Mouse (Mus musculus): ENCODE measurements around the gene Cog3. TPM values are rescaled to one million over a fixed set of nuclear protein-coding genes. Genes with fewer than 3 reads are reported as not detected.
"Not testable (repeated sequence)": the region's sequence is repeated elsewhere in the genome, so short reads cannot be mapped to it uniquely, and the experiment has no call there.

Cog3 gene
- 10 to 100 TPM; 22.7 to 26.4 TPM for total RNA-seq (2021)
- long read RNA-seq, experiment 1, full-length matches to known transcripts, result 13 of 17 reads
- long read RNA-seq, experiment 1, partial matches to known transcripts, result 3 of 17 reads
- long read RNA-seq, experiment 1, other reads (novel, unspliced or antisense), result 1 of 17 reads
- long read RNA-seq, experiment 2, full-length matches to known transcripts, result 29 of 39 reads
- long read RNA-seq, experiment 2, partial matches to known transcripts, result 7 of 39 reads
- long read RNA-seq, experiment 2, other reads (novel, unspliced or antisense), result 3 of 39 reads

DNA sequence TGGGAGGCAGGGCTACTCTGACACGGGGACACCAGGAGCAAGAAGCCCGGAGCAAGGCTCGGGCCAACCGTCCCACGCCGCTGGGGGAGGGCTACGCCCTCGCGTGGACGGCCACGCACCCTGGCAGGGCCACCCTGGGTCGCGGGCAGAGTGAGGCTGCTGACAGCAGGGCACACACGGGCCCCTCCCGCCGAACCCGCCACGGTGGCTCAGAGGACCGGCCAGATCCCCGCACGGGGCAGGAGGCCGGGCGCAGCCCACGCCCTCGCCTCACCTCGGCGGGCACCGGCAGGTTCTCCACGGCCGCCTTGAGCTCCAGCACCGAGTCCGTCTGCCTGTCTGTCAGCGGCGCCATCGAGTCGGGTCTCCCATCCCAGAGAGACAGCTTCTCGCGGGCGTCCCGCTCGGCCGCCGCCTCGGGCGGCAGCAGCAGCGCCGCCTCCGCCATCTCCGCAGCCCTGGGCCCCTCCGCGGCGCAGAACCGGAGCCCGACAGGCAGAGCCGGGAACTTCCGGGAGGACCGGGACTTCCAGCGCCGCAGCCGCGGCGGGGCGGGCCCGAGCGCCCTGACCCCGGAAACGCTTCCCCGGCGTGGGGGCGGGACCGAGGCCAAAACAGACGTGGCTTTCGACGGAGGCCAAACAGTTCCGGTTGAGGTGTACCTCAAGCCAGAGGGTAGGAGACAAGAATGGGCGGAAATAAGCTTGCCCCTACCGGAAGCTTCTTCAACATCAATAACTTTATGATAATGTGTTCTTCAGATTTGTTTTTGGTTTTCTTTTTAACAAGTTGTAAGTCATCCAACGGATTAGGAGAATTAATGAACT is at the start of gene Cog3:
Gene Cog3 (minus strand): TSS at position 527 of the 827 bp plus-strand sequence.
- DNase-seq (ENCODE audit: low spot score in 2 of 2), result peak; percentile 98

GRCm38 (mm10) chr14:75797769-75798386 is 43.6 kb upstream of the Cog3 start:
- no peak for DNase-seq (ENCODE audit: low spot score in 2 of 2)

GRCm38 (mm10) chr14:75795918-75796317 is 41.6 kb upstream of the Cog3 start:
- DNase-seq (ENCODE audit: low spot score in 2 of 2), result no peak

GRCm38 (mm10) chr14:75794726-75795125 is 40.4 kb upstream of the Cog3 start:
- no peak for DNase-seq (ENCODE audit: low spot score in 2 of 2)

DNA sequence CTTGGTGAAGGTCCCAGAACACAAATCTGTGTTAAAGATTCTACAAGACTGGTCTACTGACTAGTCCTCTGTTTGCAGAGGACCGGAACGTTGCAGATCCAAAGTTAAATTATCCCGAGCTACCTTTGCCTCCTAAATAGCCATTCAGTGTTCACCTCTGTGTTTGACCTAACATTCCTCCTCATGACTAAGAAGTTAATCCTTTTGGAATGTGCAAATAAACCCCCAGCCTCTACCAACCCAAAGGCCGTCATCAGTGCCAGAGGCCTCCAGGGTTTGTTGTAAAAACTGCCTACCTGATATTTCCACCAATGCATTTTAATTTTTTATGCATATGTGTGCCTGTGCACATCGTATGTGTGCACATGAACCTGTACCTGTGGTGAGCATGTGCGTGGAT is 40.0 kb upstream of the Cog3 start:
- DNase-seq (ENCODE audit: low spot score in 2 of 2), result no peak

GRCm38 (mm10) chr14:75793110-75793509 is 38.8 kb upstream of the Cog3 start:
- DNase-seq (ENCODE audit: low spot score in 2 of 2), result no peak

DNA sequence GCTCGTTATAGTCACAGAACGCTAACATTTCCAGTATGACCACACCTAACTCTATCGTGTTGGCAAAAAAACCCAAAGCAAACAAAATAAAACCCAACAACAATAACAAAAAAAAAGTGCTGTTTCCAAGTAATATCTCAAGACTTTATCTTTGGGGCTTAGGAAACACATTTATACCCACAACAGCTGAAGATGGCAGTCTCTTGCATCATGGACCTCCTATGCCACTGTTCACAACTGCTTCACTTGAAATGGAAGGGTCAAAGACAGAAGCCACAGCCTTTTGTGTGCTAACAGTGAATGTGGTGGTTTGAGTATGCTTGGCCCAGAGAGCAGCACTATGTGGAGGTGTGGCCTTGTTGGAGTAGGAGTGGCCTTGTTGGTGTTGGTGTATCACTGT is 37.1 kb upstream of the Cog3 start:
- DNase-seq (ENCODE audit: low spot score in 2 of 2), result no peak

- DNase-seq (ENCODE audit: low spot score in 2 of 2), result no peak
Measured at GRCm38 (mm10) chr14:75790411-75790996, 36.2 kb upstream of the Cog3 start.

DNA sequence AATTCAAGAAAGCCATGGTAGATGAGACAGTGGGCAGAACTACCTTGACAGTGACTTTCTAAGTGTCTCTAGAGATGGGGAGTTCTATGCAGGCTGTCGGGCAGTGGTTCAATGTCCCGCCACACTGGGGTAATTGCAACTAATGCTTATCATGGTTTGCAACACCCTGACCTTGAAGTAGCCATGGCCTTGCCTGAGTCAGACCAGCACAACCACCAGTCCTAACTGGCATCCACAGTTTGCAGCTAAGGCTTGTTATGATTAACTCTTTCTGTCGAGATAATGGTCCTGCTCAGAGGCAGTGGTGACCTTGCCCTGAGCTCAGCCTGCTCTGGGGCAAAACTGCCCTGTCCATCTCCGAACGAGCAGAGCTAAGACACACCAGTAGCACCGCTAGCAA is 35.0 kb upstream of the Cog3 start:
- DNase-seq (ENCODE audit: low spot score in 2 of 2), result peak in 1 of 2 experiments; percentile 55

GRCm38 (mm10) chr14:75787794-75788175 is 33.5 kb upstream of the Cog3 start:
- no peak for DNase-seq (ENCODE audit: low spot score in 2 of 2)

DNA sequence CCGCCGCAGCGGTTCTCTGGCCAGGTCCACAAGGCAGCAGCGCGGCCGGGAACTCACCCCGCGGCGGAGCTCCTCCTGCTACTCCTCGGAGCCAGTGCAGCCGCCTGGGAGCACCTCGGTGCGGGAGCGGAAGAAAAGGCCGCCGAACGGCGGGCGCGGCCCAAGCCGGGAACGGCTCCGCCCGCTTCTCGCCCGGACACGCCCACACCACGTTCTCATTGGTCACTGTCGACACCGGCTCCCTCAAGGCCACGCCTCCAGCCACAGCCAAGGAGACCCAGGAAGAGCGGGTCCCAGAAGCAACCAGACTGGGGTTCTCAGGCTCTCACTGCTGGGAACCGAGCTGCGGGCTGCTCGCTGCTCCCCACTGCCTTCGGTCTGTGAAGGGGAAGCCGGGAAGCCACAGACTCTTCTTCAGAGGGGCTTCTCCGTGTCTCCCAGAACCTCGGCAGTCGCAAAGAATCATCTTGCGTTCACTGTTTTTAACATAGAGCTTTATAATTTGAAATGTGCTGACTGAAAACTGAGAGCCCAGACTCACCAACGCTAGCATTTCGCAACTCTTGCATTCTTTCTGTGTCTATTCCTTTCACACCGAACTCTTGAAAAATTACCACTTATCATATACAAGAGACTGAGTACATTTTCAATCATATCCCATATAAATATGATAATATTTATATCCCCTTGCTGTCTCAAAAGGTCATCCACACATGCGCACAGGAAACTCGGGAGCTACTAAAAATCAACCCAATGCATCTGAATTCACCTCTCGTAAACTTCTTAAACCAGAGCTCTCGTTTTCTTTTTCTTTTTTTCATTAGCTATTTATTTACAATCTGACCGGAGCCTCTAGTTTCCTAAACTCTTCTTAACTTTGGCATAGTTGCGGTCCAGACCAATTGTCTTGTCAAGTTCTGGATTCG is 32.8 kb upstream of the Cog3 start, which contains the start of gene Slc25a30:
Gene Slc25a30 (minus strand): TSS at position 170 of the 926 bp plus-strand sequence.
- peak; percentile 98 to 99 for DNase-seq (ENCODE audit: low spot score in 2 of 2)

- no peak for DNase-seq (ENCODE audit: low spot score in 2 of 2)
Measured at GRCm38 (mm10) chr14:75786424-75786867, 32.1 kb upstream of the Cog3 start.

- no peak for DNase-seq (ENCODE audit: low spot score in 2 of 2)
Measured at GRCm38 (mm10) chr14:75779913-75780312, 25.6 kb upstream of the Cog3 start.

DNA sequence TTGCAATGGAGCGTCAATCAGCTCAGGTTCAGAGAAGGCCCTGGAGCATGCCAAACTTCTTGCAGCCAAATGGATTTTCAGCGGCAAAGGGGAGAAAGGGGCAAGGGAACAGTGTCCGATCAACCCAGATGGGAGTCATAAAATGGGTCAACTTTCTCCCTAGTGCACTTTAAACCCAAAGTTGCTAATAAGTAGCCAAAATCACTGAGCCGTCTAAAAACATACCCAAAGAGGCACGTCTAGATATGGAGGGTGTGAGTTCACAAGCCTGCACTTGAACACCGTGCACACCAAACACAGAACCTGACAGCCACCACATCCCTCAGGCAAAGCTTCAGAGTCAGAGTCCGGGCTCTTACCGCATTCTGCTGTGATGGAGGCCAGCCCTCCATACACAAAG is 22.3 kb upstream of the Cog3 start:
- no peak for DNase-seq (ENCODE audit: low spot score in 2 of 2)

DNA sequence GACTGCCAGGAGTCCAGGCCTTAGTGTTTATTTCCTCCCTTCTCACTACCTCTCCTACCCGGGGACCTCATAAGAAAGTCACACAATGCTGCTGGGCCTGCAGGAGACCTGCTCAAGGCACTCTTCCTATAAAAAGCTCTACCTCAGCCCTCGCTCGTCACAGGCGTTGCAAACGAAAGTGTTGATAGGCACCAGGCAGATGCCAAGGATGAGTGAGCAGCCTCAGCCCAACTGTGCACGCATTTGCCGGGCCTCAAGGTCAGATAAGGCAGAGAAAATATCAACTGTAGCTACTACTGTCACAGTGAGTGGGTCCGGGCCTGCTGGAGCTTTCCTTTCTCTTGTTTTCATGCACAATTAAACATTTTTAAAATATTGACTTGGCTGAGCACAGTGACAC is 19.1 kb upstream of the Cog3 start:
- no peak for DNase-seq (ENCODE audit: low spot score in 2 of 2)

DNA sequence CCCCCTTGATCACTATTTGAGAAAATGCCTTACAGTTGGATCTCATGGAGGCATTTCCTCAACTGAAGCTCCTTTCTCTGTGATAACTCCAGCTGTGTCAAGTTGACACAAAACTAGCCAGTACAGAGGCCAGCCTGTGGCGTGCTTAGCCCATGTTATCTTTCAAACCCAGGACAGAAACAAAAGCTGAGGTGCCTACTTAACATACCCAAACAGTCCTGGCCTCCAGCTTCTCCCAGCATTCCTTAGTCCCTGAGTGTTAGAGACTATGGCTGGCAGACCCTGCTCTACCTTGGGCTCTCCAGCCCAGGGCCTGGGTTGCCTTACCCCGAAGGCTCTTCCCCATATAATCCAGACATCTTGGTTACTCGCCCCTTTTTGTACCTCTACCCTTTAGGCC is 18.1 kb upstream of the Cog3 start:
- not testable (repeated sequence) for DNase-seq (ENCODE audit: low spot score in 2 of 2)

DNA sequence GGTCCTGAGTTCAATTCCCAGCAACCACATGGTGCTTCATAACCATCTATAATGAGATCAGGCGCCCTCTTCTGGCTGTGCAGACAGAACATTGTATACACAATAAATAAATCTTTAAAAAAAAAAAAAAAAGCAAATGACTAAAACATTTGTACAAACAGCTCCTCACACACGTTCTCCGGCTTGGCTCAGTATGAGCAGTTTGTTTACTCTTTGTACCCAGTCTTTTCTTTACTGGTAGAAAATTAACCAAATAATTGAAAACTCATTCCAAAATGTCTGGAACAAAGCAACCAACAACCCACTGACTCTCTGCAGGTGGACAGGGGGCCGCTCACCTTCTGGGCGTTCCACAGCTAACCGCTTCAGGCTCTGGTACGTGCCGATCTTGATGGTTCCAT is 16.8 kb upstream of the Cog3 start:
- DNase-seq (ENCODE audit: low spot score in 2 of 2), result no peak

- no peak for DNase-seq (ENCODE audit: low spot score in 2 of 2)
Measured at GRCm38 (mm10) chr14:75769334-75769733, 15.0 kb upstream of the Cog3 start.

DNA sequence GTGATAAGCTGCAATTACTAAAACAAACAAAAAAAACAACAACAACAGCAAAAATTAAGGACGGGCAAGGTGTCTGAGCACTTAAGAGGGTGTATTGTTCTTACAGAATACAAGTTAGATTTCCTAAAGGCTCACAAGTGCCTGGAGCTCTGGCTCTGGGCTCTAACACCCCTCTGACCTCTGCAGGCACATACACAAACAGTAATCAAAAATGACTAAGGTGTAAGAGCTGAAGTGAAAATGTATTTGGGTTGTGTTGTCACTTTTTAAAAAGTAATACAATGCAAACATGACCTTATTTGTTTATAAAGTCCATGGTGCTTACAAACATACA is 13.9 kb upstream of the Cog3 start:
- DNase-seq (ENCODE audit: low spot score in 2 of 2), result no peak

- peak; percentile 50 to 58 for DNase-seq (ENCODE audit: low spot score in 2 of 2)
Measured at GRCm38 (mm10) chr14:75767492-75768274, 13.4 kb upstream of the Cog3 start.
